Mouse (Mus musculus) CH12.LX (cell line): ENCODE measurements around the gene Napb. TPM values are rescaled to one million over a fixed set of nuclear protein-coding genes. Genes with fewer than 3 reads are reported as not detected.
A peak's percentile ranks its signal among the peaks of the same experiment; 100 is the strongest.

Source experiments
- DNase-seq: peaks from one replicate; pipeline ENCODE4 v3.0.0-alpha.2; 2013; ENCODE audit errors: extremely low read depth
- H3K27ac ChIP-seq: 2 replicates; pipeline ENCODE4 v1.5.1; 2012; ENCODE audit warnings: low read depth, mild to moderate bottlenecking, control low read depth, moderate library complexity; ENCODE audit not compliant: insufficient read depth
- H3K27me3 ChIP-seq: replicated peaks from 2 replicates; pipeline ENCODE3; 2012; ENCODE audit warnings: inconsistent platforms
- H3K36me3 ChIP-seq, 2 experiments: replicated peaks in 1 of 2; 2 replicates each; pipeline versions ENCODE3 to v1.6.1; 2012; ENCODE audit warnings: inconsistent platforms in 1 of 2, low read length in 1 of 2, mild to moderate bottlenecking in 1 of 2, mixed read lengths in 1 of 2, moderate library complexity in 1 of 2; ENCODE audit not compliant: control insufficient read depth in 1 of 2, insufficient read depth in 1 of 2
- H3K4me1 ChIP-seq, 2 experiments: 2 replicates each; pipeline ENCODE4 v1.6.1; 2012; ENCODE audit warnings: inconsistent platforms in 1 of 2, moderate library complexity in 1 of 2; ENCODE audit not compliant: insufficient read depth in 2 of 2, control insufficient read depth in 1 of 2
- H3K4me2 ChIP-seq: 2 replicates; pipeline ENCODE4 v1.6.1; 2012; ENCODE audit warnings: low read depth, mild to moderate bottlenecking, control low read depth; ENCODE audit not compliant: poor library complexity, insufficient read depth, severe bottlenecking
- H3K4me3 ChIP-seq, 3 experiments: fragments of 150-350 bp in 1 of 3; sonication (generic) in 1 of 3; replicated peaks in 1 of 3; 2 replicates each; pipeline versions ENCODE3 to v1.5.1; 2011 to 2012; ENCODE audit warnings: low read depth in 2 of 3, low read length in 2 of 3, mild to moderate bottlenecking in 2 of 3, moderate library complexity in 2 of 3, control low read depth in 1 of 3, improper control_type of control experiment in 1 of 3, inconsistent platforms in 1 of 3, mixed read lengths in 1 of 3; ENCODE audit not compliant: poor library complexity in 1 of 3
- H3K79me2 ChIP-seq: replicated peaks from 2 replicates; pipeline ENCODE4 v1.6.1; 2012; ENCODE audit warnings: mild to moderate bottlenecking, moderate library complexity; ENCODE audit not compliant: control insufficient read depth, poor library complexity, insufficient read depth, severe bottlenecking; ENCODE audit errors: extremely low read depth
- H3K9ac ChIP-seq: 2 replicates; pipeline ENCODE4 v1.6.1; 2012; ENCODE audit warnings: low read depth, mild to moderate bottlenecking, control low read depth, moderate library complexity; ENCODE audit not compliant: insufficient read depth
- H3K9me3 ChIP-seq: replicated peaks from 2 replicates; pipeline ENCODE3; 2012; ENCODE audit warnings: low read length, inconsistent platforms, mixed read lengths
- CHD1 ChIP-seq: IDR thresholded peaks from 2 replicates; pipeline ENCODE4 v1.6.1; 2012; ENCODE audit warnings: low read depth, low read length, improper control_type of control experiment, inconsistent platforms
- CHD2 ChIP-seq: IDR thresholded peaks from 2 replicates; pipeline ENCODE4 v1.6.1; 2011; ENCODE audit warnings: low read length, improper control_type of control experiment
- CTCF ChIP-seq, 2 experiments: IDR thresholded peaks in 1 of 2; conservative IDR thresholded peaks in 1 of 2; 2 replicates each; pipeline ENCODE4 v1.5.1; 2011 to 2012; ENCODE audit warnings: low read depth in 2 of 2, low read length in 2 of 2, improper control_type of control experiment in 1 of 2, inconsistent platforms in 1 of 2, mild to moderate bottlenecking in 1 of 2, moderate library complexity in 1 of 2
- E2F4 ChIP-seq: IDR thresholded peaks from 2 replicates; pipeline ENCODE4 v1.6.1; 2011; ENCODE audit warnings: low read depth, low read length, improper control_type of control experiment; ENCODE audit not compliant: insufficient replicate concordance
- ELF1 ChIP-seq: IDR thresholded peaks from 2 replicates; pipeline ENCODE4 v1.6.1; 2014; ENCODE audit warnings: low read depth, mild to moderate bottlenecking, inconsistent platforms, low read length, improper control_type of control experiment
- ETS1 ChIP-seq: conservative IDR thresholded peaks from 2 replicates; pipeline ENCODE4 v1.6.1; 2012; ENCODE audit warnings: low read depth, mild to moderate bottlenecking, inconsistent platforms, low read length, improper control_type of control experiment, moderate library complexity
- GABPA ChIP-seq: IDR thresholded peaks from 2 replicates; pipeline ENCODE4 v1.6.1; 2012; ENCODE audit warnings: low read depth, low read length, improper control_type of control experiment, inconsistent platforms; ENCODE audit not compliant: insufficient replicate concordance
- HCFC1 ChIP-seq: IDR thresholded peaks from 2 replicates; pipeline ENCODE4 v1.6.1; 2012; ENCODE audit warnings: low read depth, mild to moderate bottlenecking, inconsistent platforms, low read length, improper control_type of control experiment
- IRF4 ChIP-seq: IDR thresholded peaks from 2 replicates; pipeline ENCODE4 v1.6.1; 2014; ENCODE audit warnings: low read depth, mild to moderate bottlenecking, inconsistent platforms, low read length, improper control_type of control experiment
- JUN ChIP-seq: IDR thresholded peaks from 2 replicates; pipeline ENCODE4 v1.6.1; 2011; ENCODE audit warnings: low read depth, mild to moderate bottlenecking, low read length, improper control_type of control experiment, moderate library complexity; ENCODE audit not compliant: insufficient read depth
- JUND ChIP-seq: conservative IDR thresholded peaks from 2 replicates; pipeline ENCODE4 v1.6.1; 2011; ENCODE audit warnings: low read depth, low read length, improper control_type of control experiment
- MAFK ChIP-seq: IDR thresholded peaks from 2 replicates; pipeline ENCODE4 v1.6.1; 2011; ENCODE audit warnings: low read length, improper control_type of control experiment; ENCODE audit not compliant: insufficient replicate concordance
- MAX ChIP-seq: IDR thresholded peaks from 2 replicates; pipeline ENCODE4 v1.6.1; 2011; ENCODE audit warnings: low read length, improper control_type of control experiment
- MEF2A ChIP-seq: IDR thresholded peaks from 2 replicates; pipeline ENCODE4 v1.6.1; 2014; ENCODE audit warnings: low read depth, mild to moderate bottlenecking, inconsistent platforms, low read length, improper control_type of control experiment, borderline replicate concordance
- MXI1 ChIP-seq: IDR thresholded peaks from 2 replicates; pipeline ENCODE4 v1.6.1; 2011; ENCODE audit warnings: mild to moderate bottlenecking, low read depth, low read length, improper control_type of control experiment
- MYC ChIP-seq: IDR thresholded peaks from 2 replicates; pipeline ENCODE4 v1.6.1; 2011; ENCODE audit warnings: low read depth, mild to moderate bottlenecking, improper control_type of control experiment, low read length
- NELFE ChIP-seq: IDR thresholded peaks from 2 replicates; pipeline ENCODE4 v1.6.1; 2011; ENCODE audit warnings: low read depth, low read length, improper control_type of control experiment
- PAX5 ChIP-seq: IDR thresholded peaks from 2 replicates; pipeline ENCODE4 v1.6.1; 2012; ENCODE audit warnings: low read length, inconsistent platforms, mixed read lengths
- POLR2A ChIP-seq: IDR thresholded peaks from 2 replicates; pipeline ENCODE4 v1.6.1; 2011; ENCODE audit warnings: low read depth, mild to moderate bottlenecking, improper control_type of control experiment, low read length
- POLR2AphosphoS2 ChIP-seq: IDR thresholded peaks from 2 replicates; pipeline ENCODE4 v1.6.1; 2011; ENCODE audit warnings: low read depth, low read length, improper control_type of control experiment
- RAD21 ChIP-seq: IDR thresholded peaks from 2 replicates; pipeline ENCODE4 v1.6.1; 2011; ENCODE audit warnings: low read depth, mild to moderate bottlenecking, low read length, improper control_type of control experiment, moderate library complexity
- RCOR1 ChIP-seq: conservative IDR thresholded peaks from 2 replicates; pipeline ENCODE4 v1.6.1; 2012; ENCODE audit warnings: low read depth, mild to moderate bottlenecking, inconsistent platforms, low read length, improper control_type of control experiment
- SIN3A ChIP-seq: IDR thresholded peaks from 2 replicates; pipeline ENCODE4 v1.6.1; 2012; ENCODE audit warnings: low read length, improper control_type of control experiment, inconsistent platforms
- SMC3 ChIP-seq: IDR thresholded peaks from 2 replicates; pipeline ENCODE4 v1.6.1; 2011; ENCODE audit warnings: low read depth, low read length, improper control_type of control experiment
- TBP ChIP-seq: conservative IDR thresholded peaks from 2 replicates; pipeline ENCODE4 v1.6.1; 2011; ENCODE audit warnings: low read depth, low read length, improper control_type of control experiment
- TCF12 ChIP-seq: IDR thresholded peaks from 2 replicates; pipeline ENCODE4 v1.6.1; 2014; ENCODE audit warnings: low read depth, mild to moderate bottlenecking, inconsistent platforms, low read length, improper control_type of control experiment
- UBTF ChIP-seq: IDR thresholded peaks from 2 replicates; pipeline ENCODE4 v1.6.1; 2012; ENCODE audit warnings: low read depth, mild to moderate bottlenecking, inconsistent platforms, low read length, improper control_type of control experiment, moderate library complexity
- USF1 ChIP-seq: IDR thresholded peaks from 2 replicates; pipeline ENCODE4 v1.6.1; 2014; ENCODE audit warnings: low read depth, mild to moderate bottlenecking, inconsistent platforms, low read length, improper control_type of control experiment
- ZKSCAN1 ChIP-seq: IDR thresholded peaks from 2 replicates; pipeline ENCODE4 v1.6.1; 2012; ENCODE audit warnings: low read depth, inconsistent platforms, low read length, improper control_type of control experiment, borderline replicate concordance
- ZMIZ1 ChIP-seq: IDR thresholded peaks from 2 replicates; pipeline ENCODE4 v1.6.1; 2012; ENCODE audit warnings: low read depth, mild to moderate bottlenecking, inconsistent platforms, low read length, improper control_type of control experiment
- ZNF384 ChIP-seq: IDR thresholded peaks from 2 replicates; pipeline ENCODE4 v1.6.1; 2012; ENCODE audit warnings: low read depth, low read length, improper control_type of control experiment, inconsistent platforms
- dilution Hi-C: fragments of 300-500 bp; cut with MboI; formaldehyde crosslinking; loops from 2 replicates; pipeline ENCODE4 v1.14.3; 2020; ENCODE audit warnings: low sequenced_read_pairs; ENCODE audit not compliant: extremely low pct_unique_long_range_greater_than_20kb, extremely low pct_ligation_motif_present
- in situ Hi-C: fragments of 300-500 bp; cut with MboI; formaldehyde crosslinking; loops from 3 replicates; pipeline ENCODE4 v1.14.3; 2019; ENCODE audit warnings: low sequenced_read_pairs, low pct_ligation_motif_present, low pct_unique_long_range_greater_than_20kb, mixed read lengths
- polyA plus RNA-seq: library from polyadenylated mRNA; unstranded; fragments of >175 nt; gene quantifications from 2 replicates; pipeline ENCODE4 v1.2.1, GENCODE M21; 2012; ENCODE audit warnings: low read depth; ENCODE audit not compliant: insufficient read length
- total RNA-seq, 2 experiments: library from RNA; depleted of rRNA; stranded (reverse); fragments of 300-350 nt in 1 of 2; fragments of >200 nt in 1 of 2; gene quantifications; 2 replicates each; pipeline ENCODE4 v1.2.3; 2012 to 2014

Gene Napb
- total and polyA plus RNA-seq, 3 experiments, result 0.98 to 2.6 (median 1.6) TPM

GRCm38 (mm10) chr2:148706409-148707201, 25.7 kb downstream of the Napb start:
- DNase-seq, result peak; percentile 53
- Histone ChIP-seq H3K4me3 (no peak overlapping the region), H3K4me1 (peaks cover 3% of the 10 kb centered on the region in 2 experiments; a peak in 1 of 4 replicates), H3K36me3 (no peaks in the 10 kb centered on the region)
- TF ChIP-seq HCFC1 (no peak), ZNF384 (no peak), RAD21 (peak; percentile 64), UBTF (no peak), SMC3 (peak; percentile 61), MAFK (no peak), ZMIZ1 (no peak), NELFE (no peak), MYC (no peak), CTCF (conservative IDR thresholded peaks at IDR 0.05 in 1 of 2, IDR thresholded peaks at IDR 0.05 in 1 of 2; ENCODE audit: low read depth in 2 of 2, low read length in 2 of 2) (peak; percentile 53 to 76; a peak in 3 of 4 replicates), POLR2AphosphoS2 (no peak), TBP (no peak)
- TF ChIP-seq, all 38 proteins: peak for 3
- H3K9ac ChIP-seq, result no peak overlapping the region
- H3K27me3 ChIP-seq, result no peaks in the 10 kb centered on the region
- no peaks in the 10 kb centered on the region for H3K79me2 ChIP-seq
- no peaks in the 10 kb centered on the region for H3K9me3 ChIP-seq
- H3K27ac ChIP-seq, result no peak overlapping the region
- in situ Hi-C loops, result no loop called here
- dilution Hi-C loops, result no loop called here
- H3K4me2 ChIP-seq, result no peak overlapping the region

DNA sequence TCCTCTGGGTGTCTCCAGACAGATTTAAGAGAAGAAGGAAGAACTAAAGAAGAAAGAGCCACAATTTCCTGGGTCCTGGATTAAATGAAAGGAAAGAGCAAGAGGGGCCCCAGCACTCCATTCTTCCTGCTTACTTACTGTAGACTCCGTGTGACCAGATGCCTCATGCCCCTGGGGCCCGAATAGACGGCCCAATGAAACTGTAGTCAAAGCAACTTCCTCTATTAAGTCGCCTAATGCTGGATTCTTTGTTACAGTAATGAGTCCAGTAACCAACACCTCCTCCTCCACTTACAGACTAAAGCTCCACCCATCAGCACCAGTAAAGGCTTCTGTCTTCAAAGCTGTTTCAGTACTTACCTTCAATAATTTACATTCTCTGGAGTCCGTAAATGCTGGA, 33.7 kb downstream of the Napb start:
- dilution Hi-C loops, result no loop called here
- H3K27ac ChIP-seq, result no peak overlapping the region
- no peaks in the 10 kb centered on the region for H3K27me3 ChIP-seq
- no peaks in the 10 kb centered on the region for H3K9me3 ChIP-seq
- H3K79me2 ChIP-seq, result no peaks in the 10 kb centered on the region
- in situ Hi-C loops, result no loop called here
- H3K36me3 ChIP-seq, result peaks cover 0 to 8% of the 10 kb centered on the region in 2 experiments
- H3K4me2 ChIP-seq, result peak overlapping the region; percentile 61
- no peak overlapping the region for H3K4me3 ChIP-seq
- DNase-seq, result peak; percentile 68
- no peak overlapping the region; the same call in 1 of the 2 replicates for H3K9ac ChIP-seq
- H3K4me1 ChIP-seq, result peaks cover 3 to 13% of the 10 kb centered on the region in 2 experiments; a peak in 2 of 4 replicates
- TF ChIP-seq USF1, result no peak
- no peak for TF ChIP-seq PAX5
- no peak for TF ChIP-seq NELFE
- TF ChIP-seq SMC3, result no peak
- peak; percentile 40; the same call in 1 of the 2 replicates for TF ChIP-seq MAX
- TF ChIP-seq ETS1, result no peak
- no peak for TF ChIP-seq CTCF (conservative IDR thresholded peaks at IDR 0.05 in 1 of 2, IDR thresholded peaks at IDR 0.05 in 1 of 2; ENCODE audit: low read depth in 2 of 2, low read length in 2 of 2)
- TF ChIP-seq MYC, result no peak
- TF ChIP-seq MEF2A, result no peak
- no peak for TF ChIP-seq HCFC1
- TF ChIP-seq ZMIZ1, result no peak
- peak; percentile 49 for TF ChIP-seq ELF1
- no peak for TF ChIP-seq POLR2AphosphoS2
- TF ChIP-seq JUND, result no peak
- no peak for TF ChIP-seq IRF4
- peak; percentile 36; the same call in 1 of the 2 replicates for TF ChIP-seq TCF12
- TF ChIP-seq JUN, result no peak
- no peak for TF ChIP-seq RCOR1
- no peak; the same call in 1 of the 2 replicates for TF ChIP-seq SIN3A
- TF ChIP-seq MXI1, result no peak
- no peak for TF ChIP-seq ZKSCAN1
- TF ChIP-seq E2F4, result no peak
- 0 out of 2 replicates have a peak, but pooled peaks have one; percentile 28 for TF ChIP-seq POLR2A
- TF ChIP-seq CHD2, result no peak
- no peak for TF ChIP-seq GABPA
- TF ChIP-seq CHD1, result no peak
